Mouse (Mus musculus) limb, embryonic 14.5 days (tissue): ENCODE measurements around the gene Immt. TPM values are rescaled to one million over a fixed set of nuclear protein-coding genes. Genes with fewer than 3 reads are reported as not detected.

Experiments
- ATAC-seq: fragments of 200-750 bp; cut with Nextera tagmentation; 2 replicates; pipeline ENCODE4 v1.8.0; 2017; ENCODE audit warnings: low read depth, moderate number of reproducible peaks, moderate TSS enrichment; ENCODE audit not compliant: low FRiP score
- DNase-seq: peaks from one replicate; pipeline ENCODE4 v3.0.0-alpha.2; 2015; ENCODE audit warnings: low spot score
- H3K27ac ChIP-seq: fragments of 300-500 bp; sonication (generic); replicated peaks from 2 replicates; pipeline ENCODE4 v1.5.1; 2014; ENCODE audit warnings: low read depth, mild to moderate bottlenecking, low read length, moderate library complexity, mixed read lengths
- H3K27me3 ChIP-seq: fragments of 300-500 bp; sonication (generic); 2 replicates; pipeline ENCODE4 v1.6.1; 2014; ENCODE audit warnings: low read length, mixed read lengths; ENCODE audit not compliant: control insufficient read depth, insufficient read depth
- H3K36me3 ChIP-seq: fragments of 300-500 bp; sonication (generic); 2 replicates; pipeline ENCODE4 v1.6.1; 2014; ENCODE audit warnings: mild to moderate bottlenecking, low read length, moderate library complexity, mixed read lengths; ENCODE audit not compliant: control insufficient read depth, insufficient read depth
- H3K4me1 ChIP-seq: fragments of 300-500 bp; sonication (generic); 2 replicates; pipeline ENCODE4 v1.6.1; 2014; ENCODE audit warnings: antibody characterized with exemption, low read length, mixed read lengths; ENCODE audit not compliant: control insufficient read depth, insufficient read depth
- H3K4me2 ChIP-seq: fragments of 300-500 bp; sonication (generic); replicated peaks from 2 replicates; pipeline ENCODE4 v1.6.1; 2014; ENCODE audit warnings: low read depth, mild to moderate bottlenecking, low read length, moderate library complexity; ENCODE audit not compliant: severe bottlenecking
- H3K4me3 ChIP-seq: fragments of 300-500 bp; sonication (generic); replicated peaks from 2 replicates; pipeline ENCODE4 v1.5.1; 2014; ENCODE audit warnings: low read length
- H3K9ac ChIP-seq: fragments of 300-500 bp; sonication (generic); 2 replicates; pipeline ENCODE4 v1.6.1; 2014; ENCODE audit warnings: mild to moderate bottlenecking, low read depth, low read length, moderate library complexity; ENCODE audit not compliant: severe bottlenecking
- H3K9me3 ChIP-seq: fragments of 300-500 bp; sonication (generic); 2 replicates; pipeline ENCODE4 v1.6.1; 2016; ENCODE audit warnings: low read length; ENCODE audit not compliant: control insufficient read depth
- POLR2A ChIP-seq: fragments of 200-500 bp; IDR thresholded peaks from 2 replicates; pipeline ENCODE4 v1.8.0; 2012; ENCODE audit warnings: inconsistent platforms, mild to moderate bottlenecking, moderate library complexity, borderline replicate concordance; ENCODE audit not compliant: insufficient read depth, insufficient read length; ENCODE audit errors: extremely low read depth
- WGBS: fragments of 180-500 bp; shearing (Covaris S2); extraction: QIAGEN DNeasy Blood & Tissue Kit; methylation state at CpG from one replicate; pipeline ENCODE4 v1.1.7; 2014; 5-methylcytosine and 5-hydroxymethylcytosine counted together
- polyA plus RNA-seq, 2 experiments: library from polyadenylated mRNA; depleted of rRNA in 1 of 2; stranded (reverse) in 1 of 2; unstranded in 1 of 2; fragments of >200 nt; fragmentation: Nextera tagmentation in 1 of 2; extraction: Ambion mirVana in 1 of 2; gene quantifications; 2 replicates each; pipeline versions ENCODE4 v1.2.1 to v1.2.3; 2012 to 2014

Immt gene
- polyA plus RNA-seq, 2 experiments: 69.8 to 145 TPM

DNA sequence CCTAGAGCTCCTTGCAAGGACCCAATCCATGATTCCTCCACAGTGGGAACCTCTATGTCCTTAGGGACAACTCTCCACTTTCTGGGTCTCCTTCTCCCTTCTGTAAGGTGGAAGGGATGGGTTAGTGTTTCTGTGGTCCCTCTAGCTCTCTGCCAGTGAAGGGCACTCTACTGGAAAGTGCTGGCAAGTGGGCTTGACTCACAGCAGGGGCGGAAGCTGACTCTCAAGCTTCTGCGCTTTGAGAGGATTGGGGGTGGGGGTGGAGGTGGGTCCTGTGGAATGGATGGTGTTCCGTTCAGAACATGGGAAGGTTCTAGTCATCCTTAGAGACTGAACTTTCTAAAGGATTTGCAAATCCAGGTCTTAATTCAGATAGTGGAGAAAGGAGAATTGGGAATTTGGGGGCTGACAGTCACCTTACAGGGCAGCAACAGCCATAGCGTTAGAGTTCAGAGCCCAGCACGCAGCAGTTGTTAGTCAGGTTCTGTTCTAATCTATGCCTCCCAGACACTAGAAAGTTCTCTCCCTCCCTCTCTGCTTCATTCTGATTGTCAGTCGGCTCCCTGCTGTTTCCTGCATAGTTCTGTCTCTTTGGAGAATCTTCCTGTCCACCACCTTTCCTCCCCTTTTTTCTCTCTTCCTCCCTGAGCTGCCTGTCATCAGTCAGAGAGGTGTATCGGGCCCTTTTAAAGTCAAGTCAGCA, 30.0 kb upstream of the Immt start:
- no peaks in the 10 kb centered on the region for H3K27me3 ChIP-seq
- TF ChIP-seq POLR2A: no peak
- ATAC-seq (no peak), DNase-seq (no peak)
- 59% methylated on average over 7 of the region's 7 CpGs for WGBS
- no peak overlapping the region for H3K4me3 ChIP-seq
- H3K4me2 ChIP-seq: no peak overlapping the region
- no peaks in the 10 kb centered on the region for H3K36me3 ChIP-seq
- H3K9ac ChIP-seq: no peak overlapping the region
- no peak overlapping the region for H3K27ac ChIP-seq
- no peaks in the 10 kb centered on the region for H3K9me3 ChIP-seq
- H3K4me1 ChIP-seq: no peaks in the 10 kb centered on the region

DNA sequence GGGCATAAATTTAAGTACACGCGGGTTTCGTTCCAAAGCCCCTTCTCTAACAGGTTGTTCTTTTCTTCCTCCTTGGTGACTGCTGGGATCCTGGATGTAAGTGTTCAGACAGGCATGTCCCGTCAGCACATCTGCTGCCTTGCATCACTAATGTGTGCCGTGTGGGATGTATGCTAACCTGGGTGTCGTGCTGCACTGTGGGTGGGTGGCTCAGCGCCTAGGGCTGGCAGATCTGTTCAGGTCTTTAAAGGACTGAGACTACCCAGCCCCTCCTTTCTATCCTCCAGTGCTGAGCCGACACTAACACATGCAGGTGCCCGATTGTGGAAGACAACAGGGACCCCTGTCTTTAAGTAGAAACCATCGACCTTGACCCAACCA, 29.4 kb upstream of the Immt start:
- Histone ChIP-seq H3K36me3 (no peaks in the 10 kb centered on the region), H3K27me3 (no peaks in the 10 kb centered on the region), H3K9ac (no peak overlapping the region), H3K4me3 (no peak overlapping the region), H3K9me3 (no peaks in the 10 kb centered on the region), H3K4me2 (no peak overlapping the region), H3K27ac (no peak overlapping the region), H3K4me1 (no peaks in the 10 kb centered on the region)
- no peak for TF ChIP-seq POLR2A
- WGBS: 76% methylated on average over 10 of the region's 10 CpGs
- ATAC-seq: no peak
- DNase-seq: no peak

DNA sequence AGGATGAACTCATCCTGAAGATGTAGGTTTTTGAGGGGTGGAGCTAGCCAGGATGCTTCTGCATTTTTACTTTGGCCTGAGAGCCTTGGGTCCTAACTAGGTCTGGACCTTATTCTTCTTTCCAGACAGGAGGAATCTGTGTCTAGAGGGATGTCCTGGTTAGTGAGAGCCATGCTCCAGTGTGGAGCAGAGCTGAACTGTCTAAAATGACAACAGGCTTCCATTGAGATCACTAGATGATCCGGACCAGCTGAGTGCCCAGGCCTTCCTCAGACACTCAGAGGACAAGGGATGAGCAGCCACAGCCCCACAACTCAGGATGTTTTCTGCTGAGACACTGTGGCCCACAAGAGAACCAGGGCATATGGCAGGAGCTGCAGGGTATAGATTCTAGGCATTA, 27.5 kb upstream of the Immt start:
- Histone ChIP-seq H3K27ac (no peak overlapping the region), H3K9ac (no peak overlapping the region), H3K4me3 (no peak overlapping the region), H3K4me2 (no peak overlapping the region), H3K9me3 (no peaks in the 10 kb centered on the region), H3K36me3 (no peaks in the 10 kb centered on the region), H3K4me1 (no peaks in the 10 kb centered on the region), H3K27me3 (no peaks in the 10 kb centered on the region)
- DNase-seq (no peak), ATAC-seq (no peak)
- no peak for TF ChIP-seq POLR2A
- WGBS: 100% methylated on average over 1 of the region's 1 CpGs

DNA sequence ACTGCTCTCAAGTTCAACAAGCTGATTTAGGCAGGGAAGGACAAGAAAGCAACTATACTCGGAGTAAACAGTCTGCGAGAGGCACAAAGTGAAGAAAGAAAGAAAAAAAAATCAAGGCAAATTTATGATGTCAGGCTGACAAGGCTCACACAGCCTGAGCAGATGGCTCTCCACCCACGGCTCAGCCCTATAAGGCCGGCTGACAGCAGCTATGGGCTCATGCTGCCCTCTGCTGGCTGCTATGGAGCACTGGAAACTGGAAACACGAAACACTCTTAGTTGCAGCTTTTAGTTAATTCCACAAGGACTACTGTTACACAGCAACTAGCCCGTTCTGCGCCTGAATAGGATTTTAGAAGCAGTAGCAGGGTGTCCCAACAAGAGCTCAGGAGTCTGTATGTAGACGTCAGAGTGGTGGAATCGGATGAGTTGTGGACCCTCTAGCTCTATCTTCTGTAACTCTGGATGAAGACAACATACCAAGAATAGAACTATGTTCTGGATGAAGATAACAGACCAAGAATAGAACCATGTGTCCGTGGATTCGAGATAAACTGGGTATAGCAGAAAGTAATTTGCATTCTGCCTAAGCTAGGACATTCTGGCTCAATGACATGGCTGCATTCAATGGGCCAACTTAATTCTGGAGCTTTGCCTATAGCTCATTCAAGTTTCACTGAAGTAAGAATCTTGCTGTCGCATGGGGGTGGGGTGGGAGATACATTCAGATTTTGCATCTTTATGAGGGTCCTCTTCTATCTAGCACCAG, 26.9 kb upstream of the Immt start:
- Histone ChIP-seq H3K9ac (no peak overlapping the region), H3K27me3 (no peaks in the 10 kb centered on the region), H3K9me3 (no peaks in the 10 kb centered on the region), H3K4me3 (no peak overlapping the region), H3K4me1 (no peaks in the 10 kb centered on the region), H3K4me2 (no peak overlapping the region), H3K27ac (no peak overlapping the region), H3K36me3 (no peaks in the 10 kb centered on the region; the same call in 1 of the 2 replicates)
- ATAC-seq: peak; percentile 89
- 25% methylated on average over 12 of the region's 12 CpGs for WGBS
- TF ChIP-seq POLR2A: no peak
- peak; percentile 88 for DNase-seq

DNA sequence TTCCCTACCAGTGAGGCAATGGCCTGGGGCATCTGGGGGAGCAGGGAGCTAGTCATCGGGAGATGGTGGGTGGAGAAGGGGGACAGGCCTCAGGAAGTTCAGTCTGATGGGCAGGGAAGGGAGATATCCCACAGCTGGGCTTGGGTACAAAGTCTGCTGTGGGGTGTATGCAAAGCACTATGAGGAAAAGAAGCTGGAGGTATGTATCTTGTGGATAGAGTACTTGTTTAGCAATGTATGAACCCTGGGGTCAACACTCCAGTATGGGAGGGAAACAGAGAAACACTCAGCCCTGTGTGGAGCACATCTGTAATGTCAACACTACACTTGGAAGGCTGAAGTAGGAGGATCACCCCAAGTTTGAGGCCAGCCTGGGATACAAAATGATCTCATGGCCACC, 24.4 kb upstream of the Immt start:
- Histone ChIP-seq H3K27ac (no peak overlapping the region), H3K4me2 (no peak overlapping the region), H3K36me3 (peaks cover 6% of the 10 kb centered on the region), H3K4me1 (no peaks in the 10 kb centered on the region), H3K9me3 (no peaks in the 10 kb centered on the region), H3K4me3 (no peak overlapping the region), H3K27me3 (no peaks in the 10 kb centered on the region), H3K9ac (no peak overlapping the region)
- TF ChIP-seq POLR2A: no peak
- WGBS: 18% methylated on average over 1 of the region's 1 CpGs
- no peak for DNase-seq
- ATAC-seq: no peak
